Mouse (Mus musculus) small intestine, adult 2 months (tissue): ENCODE data around the gene Hsd17b12.

Source experiments
- CTCF ChIP-seq: fragments of 200-500 bp; IDR thresholded peaks from 2 replicates; pipeline ENCODE4 v1.5.1; 2012; ENCODE audit warnings: low read depth, mild to moderate bottlenecking, control low read depth, inconsistent platforms, low read length, moderate library complexity, mixed read lengths; ENCODE audit not compliant: insufficient replicate concordance, insufficient read length; ENCODE audit errors: extremely low read depth
- POLR2A ChIP-seq: fragments of 200-500 bp; IDR thresholded peaks from 2 replicates; pipeline ENCODE4 v1.6.1; 2012; ENCODE audit warnings: low read depth, mild to moderate bottlenecking, control low read depth, inconsistent platforms, low read length, moderate library complexity

GRCm38 (mm10) chr2:93988440-93988839 is 169.3 kb downstream of the Hsd17b12 start:
- TF ChIP-seq POLR2A (no peak), CTCF (no peak)
